Mouse (Mus musculus) hindbrain, postnatal 0 days (tissue): Measurements from ENCODE around the gene Pemt. TPM values are rescaled to one million over a fixed set of nuclear protein-coding genes. Genes with fewer than 3 reads are reported as not detected.

Experiments
- ATAC-seq: fragments of 200-750 bp; cut with Nextera tagmentation; 2 replicates; pipeline ENCODE4 v1.8.0; 2017; ENCODE audit warnings: mild to moderate bottlenecking, moderate TSS enrichment, moderate library complexity
- DNase-seq: peaks from one replicate; pipeline ENCODE4 v3.0.0-alpha.2; 2015; ENCODE audit warnings: low spot score
- H3K27ac ChIP-seq: fragments of 300-500 bp; sonication (generic); 2 replicates; pipeline ENCODE4 v1.5.1; 2014; ENCODE audit warnings: mild to moderate bottlenecking
- H3K27me3 ChIP-seq: fragments of 300-500 bp; sonication (generic); 2 replicates; pipeline ENCODE4 v1.6.1; 2014; ENCODE audit warnings: low read length, mixed read lengths; ENCODE audit not compliant: insufficient read depth
- H3K36me3 ChIP-seq: fragments of 300-500 bp; sonication (generic); 2 replicates; pipeline ENCODE4 v1.6.1; 2014; ENCODE audit warnings: low read length, mixed read lengths; ENCODE audit not compliant: insufficient read depth
- H3K4me1 ChIP-seq: fragments of 300-500 bp; sonication (generic); 2 replicates; pipeline ENCODE4 v1.6.1; 2014; ENCODE audit warnings: antibody characterized with exemption, low read length, mixed read lengths; ENCODE audit not compliant: insufficient read depth
- H3K4me2 ChIP-seq: fragments of 300-500 bp; sonication (generic); 2 replicates; pipeline ENCODE4 v1.6.1; 2014; ENCODE audit warnings: low read depth, mild to moderate bottlenecking, low read length, moderate library complexity, mixed read lengths
- H3K4me3 ChIP-seq: fragments of 300-500 bp; sonication (generic); 2 replicates; pipeline ENCODE4 v1.5.1; 2014; ENCODE audit warnings: low read length
- H3K9ac ChIP-seq: fragments of 300-500 bp; sonication (generic); replicated peaks from 2 replicates; pipeline ENCODE4 v1.6.1; 2014; ENCODE audit warnings: mild to moderate bottlenecking, low read length, moderate library complexity, mixed read lengths
- H3K9me3 ChIP-seq: fragments of 300-500 bp; sonication (generic); 2 replicates; pipeline ENCODE4 v1.6.1; 2016; ENCODE audit warnings: low read length, mixed read lengths
- CTCF ChIP-seq: IDR thresholded peaks from 2 replicates; pipeline ENCODE4 v1.5.1; 2016; ENCODE audit warnings: antibody characterized with exemption, control low read depth, low read depth
- WGBS: fragments of 180-500 bp; shearing (Covaris S2); extraction: QIAGEN DNeasy Blood & Tissue Kit; methylation state at CpG from one replicate; pipeline ENCODE4 v1.1.7; 2014; 5-methylcytosine and 5-hydroxymethylcytosine counted together
- polyA plus RNA-seq: library from polyadenylated mRNA; unstranded; fragments of >200 nt; fragmentation: Nextera tagmentation; extraction: Ambion mirVana; gene quantifications from 2 replicates; pipeline ENCODE4 v1.2.1, GENCODE M21; 2015
- total RNA-seq: library from RNA; depleted of rRNA; stranded (reverse); fragments of >200 nt; gene quantifications from 2 replicates; pipeline ENCODE4 v1.2.3, GENCODE M21; 2014

Gene Pemt
- total and polyA plus RNA-seq, 2 experiments from 2014 or later: 12.6 to 14.5 TPM

DNA sequence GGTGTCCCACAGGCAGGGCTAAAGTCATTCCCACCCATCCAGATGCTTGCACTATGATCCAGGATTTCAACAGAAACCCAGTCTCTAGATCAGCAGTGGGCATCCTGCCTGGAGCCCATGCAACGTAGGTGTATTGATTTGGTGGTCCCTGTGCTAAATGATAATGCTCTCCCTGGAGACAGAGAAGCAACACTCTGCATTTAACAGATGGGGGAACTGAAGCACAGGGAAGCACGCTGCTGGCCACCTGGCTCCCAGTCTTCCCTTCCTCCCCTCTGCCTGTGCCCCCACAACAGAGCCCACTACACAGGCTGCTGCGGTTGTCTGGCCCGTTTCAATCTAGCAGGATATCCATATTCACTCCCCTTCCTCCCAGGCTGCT, 80.2 kb downstream of the Pemt start:
- ATAC-seq (no peak), DNase-seq (no peak)
- Histone ChIP-seq H3K4me2 (no peak overlapping the region), H3K9ac (no peak overlapping the region), H3K36me3 (peaks cover 7% of the 10 kb centered on the region; the same call in 1 of the 2 replicates), H3K4me3 (no peak overlapping the region), H3K27ac (no peak overlapping the region), H3K4me1 (peaks cover 10% of the 10 kb centered on the region), H3K27me3 (0 out of 2 replicates have a peak, but pooled peaks cover 3% of the 10 kb centered on the region), H3K9me3 (no peaks in the 10 kb centered on the region)
- no peak for TF ChIP-seq CTCF
- WGBS: 54% methylated on average over 4 of the region's 4 CpGs

DNA sequence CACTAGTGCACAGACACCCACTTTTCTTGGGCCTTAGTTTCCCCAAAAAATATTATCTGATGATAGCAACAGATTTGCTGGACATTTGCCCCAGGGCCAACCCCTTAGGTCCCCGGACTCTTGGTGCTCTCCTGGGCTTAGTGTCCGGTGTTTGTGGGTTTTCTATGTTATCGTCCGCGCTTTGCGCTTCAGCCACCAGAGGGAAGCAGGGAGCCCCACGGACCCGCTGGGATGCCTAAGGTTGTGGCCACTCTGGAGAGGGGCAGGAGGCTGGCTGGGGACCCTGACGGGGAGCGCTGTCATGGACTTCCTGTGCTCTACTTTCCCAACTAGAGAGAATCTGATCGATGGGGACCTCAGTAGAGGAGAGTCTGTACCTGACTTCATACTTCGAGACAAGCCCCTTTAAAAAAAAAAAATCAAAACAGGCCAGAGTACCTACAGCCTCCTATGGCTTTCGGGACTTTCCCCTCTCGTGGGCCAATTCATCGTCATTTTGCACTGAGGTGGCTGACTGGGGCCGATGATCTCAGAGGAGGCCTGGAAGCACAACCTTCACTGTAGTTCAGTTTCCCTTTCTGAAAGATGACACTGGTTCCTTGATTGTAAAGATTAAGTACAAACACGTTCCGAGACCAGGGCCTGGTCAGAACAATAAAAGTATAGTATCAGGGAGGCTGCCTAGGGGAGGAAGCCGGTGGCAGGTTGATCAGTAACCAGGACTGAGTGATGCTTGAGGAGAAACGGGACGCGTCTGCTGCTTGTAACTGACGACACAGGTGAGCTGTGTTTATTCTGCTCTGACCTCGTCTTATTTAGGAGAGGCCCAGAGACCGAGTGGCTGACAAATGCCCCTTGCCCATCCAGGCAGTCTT, 80.8 kb downstream of the Pemt start:
- Histone ChIP-seq H3K4me3 (peak overlapping the region; percentile 42), H3K36me3 (peaks cover 14% of the 10 kb centered on the region; the same call in 1 of the 2 replicates), H3K4me2 (peak overlapping the region; percentile 88), H3K9ac (peak overlapping the region; percentile 37), H3K9me3 (no peaks in the 10 kb centered on the region), H3K27ac (no peak overlapping the region), H3K27me3 (0 out of 2 replicates have a peak, but pooled peaks cover 3% of the 10 kb centered on the region), H3K4me1 (peaks cover 10% of the 10 kb centered on the region)
- ATAC-seq (peak; percentile 76), DNase-seq (peak; percentile 84)
- peak; percentile 92 for TF ChIP-seq CTCF
- WGBS: 30% methylated on average over 25 of the region's 25 CpGs

DNA sequence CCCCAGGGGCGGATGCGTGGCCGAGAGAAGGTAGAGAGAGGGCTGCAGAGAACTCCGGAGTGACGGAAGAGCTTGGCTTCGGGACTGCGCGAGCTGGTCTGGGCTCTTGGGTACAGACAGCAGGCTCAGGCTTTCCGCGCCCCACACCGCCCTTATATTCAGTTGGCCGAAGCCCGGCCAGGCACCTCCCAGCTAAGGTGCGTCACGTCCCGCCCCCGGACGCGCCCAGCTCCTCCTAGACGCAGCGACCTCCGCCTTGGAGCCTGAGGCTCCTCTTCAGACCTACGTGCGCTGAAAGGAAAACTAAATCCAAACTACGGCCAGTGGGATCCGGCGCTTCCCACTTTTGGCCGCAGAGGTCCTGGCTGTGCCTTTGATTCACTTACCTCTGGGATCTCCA, 81.5 kb downstream of the Pemt start, which contains the start of gene Rasd1:
Gene Rasd1, minus strand, starts transcription at position 127 of the 400 bp plus-strand sequence.
- peaks cover 10% of the 10 kb centered on the region for H3K4me1 ChIP-seq
- peak; percentile 62 for DNase-seq

DNA sequence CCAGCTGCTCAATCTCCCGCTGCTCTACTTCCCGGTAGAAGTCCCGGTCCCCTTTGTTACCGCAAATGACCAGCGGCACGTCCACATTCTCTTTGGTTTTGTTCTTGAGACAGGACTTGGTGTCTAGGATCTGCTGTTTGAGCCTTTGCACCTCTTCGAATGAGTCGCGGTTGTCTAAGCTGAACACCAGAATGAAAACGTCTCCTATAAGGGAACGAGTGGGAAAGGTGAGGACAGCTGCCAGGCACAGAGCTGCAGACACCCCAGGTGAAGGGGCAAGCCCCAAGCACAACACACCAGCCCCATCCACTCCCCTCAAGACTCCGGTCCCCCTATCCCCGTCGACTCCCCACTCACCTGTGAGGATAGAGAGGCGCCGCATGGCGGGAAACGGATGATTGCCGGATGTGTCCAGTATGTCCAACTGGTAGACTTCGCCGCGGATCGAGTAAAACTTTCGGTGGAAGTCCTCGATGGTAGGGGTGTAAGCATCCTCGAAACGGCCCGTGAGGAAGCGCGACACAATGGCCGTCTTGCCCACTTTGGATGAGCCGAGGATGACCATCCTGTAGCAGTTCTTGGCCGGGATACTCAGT, 82.0 kb downstream of the Pemt start:
- H3K4me2 ChIP-seq: peak overlapping the region; percentile 88
- ATAC-seq (no peak), DNase-seq (no peak)
- peak overlapping the region; percentile 42 for H3K4me3 ChIP-seq
- no peaks in the 10 kb centered on the region for H3K9me3 ChIP-seq
- TF ChIP-seq CTCF: no peak
- peaks cover 15% of the 10 kb centered on the region; the same call in 1 of the 2 replicates for H3K36me3 ChIP-seq
- 4% methylated on average over 33 of the region's 33 CpGs for WGBS
- peak overlapping the region; percentile 37; the same call in 1 of the 2 replicates for H3K9ac ChIP-seq
- H3K4me1 ChIP-seq: peaks cover 10% of the 10 kb centered on the region
- no peak overlapping the region for H3K27ac ChIP-seq
- H3K27me3 ChIP-seq: 0 out of 2 replicates have a peak, but pooled peaks cover 3% of the 10 kb centered on the region

More for the DNA sequence above, 81.5 kb downstream of the Pemt start, which contains the start of gene Rasd1:
- Histone ChIP-seq H3K9ac (peak within 1 kb of the TSS; percentile 37), H3K36me3 (peaks cover 15% of the 10 kb centered on the region; the same call in 1 of the 2 replicates), H3K9me3 (no peaks in the 10 kb centered on the region), H3K27ac (no peak within 1 kb of the TSS), H3K27me3 (0 out of 2 replicates have a peak, but pooled peaks cover 3% of the 10 kb centered on the region), H3K4me3 (peak within 1 kb of the TSS; percentile 42), H3K4me2 (peak within 1 kb of the TSS; percentile 88)
- under 1% methylated on average over 28 of the region's 28 CpGs for WGBS
- peak; percentile 63 for ATAC-seq
- TF ChIP-seq CTCF: no peak

DNA sequence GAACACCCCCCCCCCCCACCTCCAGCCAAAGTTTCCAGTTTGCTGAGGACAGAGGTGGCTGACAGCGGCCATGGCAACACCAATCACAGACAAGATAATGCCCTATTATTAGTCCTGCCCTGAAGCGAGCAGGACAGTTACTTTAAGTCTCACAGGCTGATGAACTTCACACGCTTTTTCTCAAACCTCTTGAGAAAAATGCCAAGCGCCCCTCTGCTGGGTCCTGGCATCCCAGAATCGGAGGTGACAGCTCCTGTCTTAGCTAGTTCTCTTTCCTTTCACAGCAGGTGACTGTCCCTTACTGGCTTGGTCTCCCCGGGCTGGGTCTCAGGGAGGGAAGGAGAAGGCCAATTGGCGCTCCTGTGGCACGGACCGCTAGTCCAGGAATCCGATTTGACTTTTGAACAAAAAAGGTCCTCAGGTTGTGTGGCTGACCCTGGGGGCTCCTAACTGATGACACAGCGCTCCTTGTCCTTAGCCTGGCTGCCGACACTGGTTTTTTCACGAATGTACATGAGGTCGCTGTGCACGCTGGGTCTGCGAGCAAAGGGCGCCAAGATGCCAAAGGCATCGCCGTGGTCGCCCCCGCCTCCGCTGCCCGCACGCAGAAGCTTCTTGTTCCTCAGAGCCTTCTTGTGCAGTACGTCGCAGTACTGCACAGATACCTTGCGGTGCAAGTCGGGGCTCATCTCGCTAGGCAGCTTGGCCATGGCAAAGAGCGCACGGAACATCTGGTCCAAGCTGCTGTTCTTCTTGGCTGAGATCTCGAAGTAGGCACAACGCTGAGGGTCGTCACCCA, 82.7 kb downstream of the Pemt start:
- DNase-seq (peak; percentile 30), ATAC-seq (no peak)
- 0 out of 2 replicates have a peak overlapping the region, but pooled peaks have one; percentile 23 for H3K9ac ChIP-seq
- no peaks in the 10 kb centered on the region for H3K9me3 ChIP-seq
- WGBS: 4% methylated on average over 34 of the region's 34 CpGs
- H3K4me1 ChIP-seq: peaks cover 10% of the 10 kb centered on the region
- H3K4me2 ChIP-seq: peak overlapping the region; percentile 88
- no peak for TF ChIP-seq CTCF
- peaks cover 15% of the 10 kb centered on the region; the same call in 1 of the 2 replicates for H3K36me3 ChIP-seq
- no peak overlapping the region for H3K27ac ChIP-seq
- H3K4me3 ChIP-seq: peak overlapping the region; percentile 42
- 0 out of 2 replicates have a peak, but pooled peaks cover 3% of the 10 kb centered on the region for H3K27me3 ChIP-seq

DNA sequence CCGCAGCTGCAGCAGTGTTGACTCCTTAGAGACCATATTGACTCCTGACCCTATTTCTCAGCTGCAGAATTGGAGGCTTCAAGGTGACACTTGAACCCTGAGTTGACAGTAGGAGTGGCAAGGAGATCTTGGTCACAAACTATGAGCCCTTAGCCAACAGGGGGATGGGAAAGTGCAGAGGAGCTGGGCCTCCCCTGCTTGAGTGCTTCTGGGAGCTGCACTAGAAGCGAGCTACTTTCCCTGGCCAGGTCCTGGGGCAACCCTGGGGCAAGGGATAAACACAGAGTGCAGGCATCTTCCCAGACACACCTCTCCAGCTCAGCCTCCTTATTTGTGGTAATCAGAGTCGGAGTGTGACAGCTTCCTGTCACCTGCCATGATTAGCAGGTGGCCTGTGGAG, 83.7 kb downstream of the Pemt start:
- Histone ChIP-seq H3K4me3 (no peak overlapping the region), H3K36me3 (peaks cover 15% of the 10 kb centered on the region; the same call in 1 of the 2 replicates), H3K9ac (no peak overlapping the region), H3K4me1 (peaks cover 10% of the 10 kb centered on the region), H3K9me3 (no peaks in the 10 kb centered on the region), H3K27me3 (0 out of 2 replicates have a peak, but pooled peaks cover 3% of the 10 kb centered on the region), H3K27ac (no peak overlapping the region), H3K4me2 (no peak overlapping the region)
- 89% methylated on average over 3 of the region's 3 CpGs for WGBS
- DNase-seq (no peak), ATAC-seq (no peak)
- TF ChIP-seq CTCF: no peak
